Mouse (Mus musculus) G1E (cell line): ENCODE results near the gene Tas2r126.

Experiments
- CTCF ChIP-seq: IDR thresholded peaks from 2 replicates; pipeline ENCODE4 v1.5.1; 2012; ENCODE audit warnings: low read depth, low read length, inconsistent platforms, mixed read lengths
- GATA1 ChIP-seq: IDR thresholded peaks from 2 replicates; pipeline ENCODE4 v1.6.1; 2012; ENCODE audit warnings: borderline replicate concordance, low read length, inconsistent platforms, mixed read lengths
- GATA2 ChIP-seq: IDR thresholded peaks from 2 replicates; pipeline ENCODE4 v1.6.1; 2012; ENCODE audit warnings: low read depth, low read length, inconsistent platforms, borderline replicate concordance
- POLR2AphosphoS5 ChIP-seq: IDR thresholded peaks from 2 replicates; pipeline ENCODE4 v1.6.1; 2012; ENCODE audit warnings: low read depth, low read length, inconsistent platforms; ENCODE audit not compliant: insufficient replicate concordance

DNA sequence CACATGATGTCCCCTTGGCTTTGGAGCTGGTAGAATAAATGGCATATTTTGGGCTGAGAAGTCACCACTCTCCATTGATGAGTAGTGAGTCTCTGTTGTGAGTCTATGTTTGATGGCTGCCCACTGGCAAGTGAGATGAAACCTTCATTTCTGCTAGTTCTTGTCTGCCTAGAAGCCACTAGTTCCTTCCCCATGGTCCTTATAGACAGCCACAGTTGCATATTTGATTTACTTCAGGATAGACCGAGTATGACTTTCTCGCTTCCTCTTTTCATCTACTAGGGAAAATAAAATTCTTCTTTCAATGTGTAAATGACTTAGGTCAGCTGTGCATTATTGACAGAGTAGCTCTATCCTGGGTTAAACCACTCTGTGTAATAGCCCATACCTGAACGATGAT is 9.9 kb upstream of the Tas2r126 start:
- TF ChIP-seq POLR2AphosphoS5, result no peak
- no peak for TF ChIP-seq CTCF
- no peak for TF ChIP-seq GATA2
- TF ChIP-seq GATA1, result no peak
